Mouse (Mus musculus): ENCODE data around the gene Zbtb38. TPM values are rescaled to one million over a fixed set of nuclear protein-coding genes. Genes with fewer than 3 reads are reported as not detected.

Gene Zbtb38
- polyA plus RNA-seq, 1 experiment from 2014 or later: 8.8 TPM

- WGBS: 88% methylated on average over 12 of the region's 12 CpGs
- H3K4me2 ChIP-seq (ENCODE audit: low read depth, low read length): no peak overlapping the region
- no peak overlapping the region for H3K9ac ChIP-seq (replicated peaks; ENCODE audit: low read length)
- H3K27me3 ChIP-seq (ENCODE audit: control insufficient read depth, insufficient read depth, low read length): no peaks in the 10 kb centered on the region
- H3K36me3 ChIP-seq (replicated peaks; ENCODE audit: control insufficient read depth, insufficient read depth, low read depth, low read length): no peaks in the 10 kb centered on the region
- H3K27ac ChIP-seq (replicated peaks; ENCODE audit: low read depth, low read length): no peak overlapping the region
- no peaks in the 10 kb centered on the region for H3K9me3 ChIP-seq (replicated peaks; ENCODE audit: control insufficient read depth, low read length)
- ATAC-seq (replicated peaks; ENCODE audit: insufficient number of reproducible peaks, low FRiP score, low TSS enrichment, low read depth) (no peak), DNase-seq (ENCODE audit: low spot score) (no peak)
- H3K4me1 ChIP-seq (ENCODE audit: control insufficient read depth, insufficient read depth, low read length): no peaks in the 10 kb centered on the region
- H3K4me3 ChIP-seq (ENCODE audit: low read depth, low read length): no peak overlapping the region
Measured at GRCm38 (mm10) chr9:96712045-96712444, 40.6 kb downstream of the Zbtb38 start.

- H3K4me2 ChIP-seq (ENCODE audit: low read depth, low read length): no peak overlapping the region
- no peak overlapping the region for H3K27ac ChIP-seq (replicated peaks; ENCODE audit: low read depth, low read length)
- no peak for DNase-seq (ENCODE audit: low spot score)
- H3K4me1 ChIP-seq (ENCODE audit: control insufficient read depth, insufficient read depth, low read length): no peaks in the 10 kb centered on the region
- no peaks in the 10 kb centered on the region for H3K36me3 ChIP-seq (replicated peaks; ENCODE audit: control insufficient read depth, insufficient read depth, low read depth, low read length)
- no peak overlapping the region for H3K9ac ChIP-seq (replicated peaks; ENCODE audit: low read length)
- H3K4me3 ChIP-seq (ENCODE audit: low read depth, low read length): no peak overlapping the region
- WGBS: 89% methylated on average over 15 of the region's 15 CpGs
- ATAC-seq (replicated peaks; ENCODE audit: insufficient number of reproducible peaks, low FRiP score, low TSS enrichment, low read depth): no peak
- H3K27me3 ChIP-seq (ENCODE audit: control insufficient read depth, insufficient read depth, low read length): no peaks in the 10 kb centered on the region
- no peaks in the 10 kb centered on the region for H3K9me3 ChIP-seq (replicated peaks; ENCODE audit: control insufficient read depth, low read length)
Measured at GRCm38 (mm10) chr9:96710241-96710946, 42.2 kb downstream of the Zbtb38 start.

GRCm38 (mm10) chr9:96708905-96709304 lies 43.7 kb downstream of the Zbtb38 start:
- Histone ChIP-seq H3K36me3 (replicated peaks; ENCODE audit: control insufficient read depth, insufficient read depth, low read depth, low read length) (no peaks in the 10 kb centered on the region), H3K4me1 (ENCODE audit: control insufficient read depth, insufficient read depth, low read length) (no peaks in the 10 kb centered on the region), H3K9ac (replicated peaks; ENCODE audit: low read length) (no peak overlapping the region), H3K4me3 (ENCODE audit: low read depth, low read length) (no peak overlapping the region), H3K4me2 (ENCODE audit: low read depth, low read length) (no peak overlapping the region), H3K27ac (replicated peaks; ENCODE audit: low read depth, low read length) (no peak overlapping the region), H3K27me3 (ENCODE audit: control insufficient read depth, insufficient read depth, low read length) (no peaks in the 10 kb centered on the region), H3K9me3 (replicated peaks; ENCODE audit: control insufficient read depth, low read length) (no peaks in the 10 kb centered on the region)
- DNase-seq (ENCODE audit: low spot score): no peak
- WGBS: 96% methylated on average over 9 of the region's 9 CpGs
- no peak for ATAC-seq (replicated peaks; ENCODE audit: insufficient number of reproducible peaks, low FRiP score, low TSS enrichment, low read depth)

GRCm38 (mm10) chr9:96707964-96708363 lies 44.7 kb downstream of the Zbtb38 start:
- Histone ChIP-seq H3K27me3 (ENCODE audit: control insufficient read depth, insufficient read depth, low read length) (no peaks in the 10 kb centered on the region), H3K27ac (replicated peaks; ENCODE audit: low read depth, low read length) (no peak overlapping the region), H3K9ac (replicated peaks; ENCODE audit: low read length) (no peak overlapping the region), H3K4me1 (ENCODE audit: control insufficient read depth, insufficient read depth, low read length) (no peaks in the 10 kb centered on the region), H3K4me3 (ENCODE audit: low read depth, low read length) (no peak overlapping the region), H3K4me2 (ENCODE audit: low read depth, low read length) (no peak overlapping the region), H3K36me3 (replicated peaks; ENCODE audit: control insufficient read depth, insufficient read depth, low read depth, low read length) (no peaks in the 10 kb centered on the region), H3K9me3 (replicated peaks; ENCODE audit: control insufficient read depth, low read length) (no peaks in the 10 kb centered on the region)
- DNase-seq (ENCODE audit: low spot score): no peak
- 85% methylated on average over 4 of the region's 4 CpGs for WGBS
- no peak for ATAC-seq (replicated peaks; ENCODE audit: insufficient number of reproducible peaks, low FRiP score, low TSS enrichment, low read depth)

GRCm38 (mm10) chr9:96705576-96706285 lies 46.9 kb downstream of the Zbtb38 start:
- Histone ChIP-seq H3K9ac (replicated peaks; ENCODE audit: low read length) (no peak overlapping the region), H3K27ac (replicated peaks; ENCODE audit: low read depth, low read length) (0 out of 2 replicates have a peak overlapping the region, but pooled peaks have one; percentile 7), H3K4me2 (ENCODE audit: low read depth, low read length) (no peak overlapping the region), H3K9me3 (replicated peaks; ENCODE audit: control insufficient read depth, low read length) (no peaks in the 10 kb centered on the region), H3K27me3 (ENCODE audit: control insufficient read depth, insufficient read depth, low read length) (no peaks in the 10 kb centered on the region), H3K4me1 (ENCODE audit: control insufficient read depth, insufficient read depth, low read length) (no peaks in the 10 kb centered on the region), H3K36me3 (replicated peaks; ENCODE audit: control insufficient read depth, insufficient read depth, low read depth, low read length) (no peaks in the 10 kb centered on the region), H3K4me3 (ENCODE audit: low read depth, low read length) (no peak overlapping the region)
- 33% methylated on average over 11 of the region's 11 CpGs for WGBS
- ATAC-seq (replicated peaks; ENCODE audit: insufficient number of reproducible peaks, low FRiP score, low TSS enrichment, low read depth): 0 out of 2 replicates have a peak, but pooled peaks have one; percentile 44
- DNase-seq (ENCODE audit: low spot score): peak; percentile 74

- ATAC-seq (replicated peaks; ENCODE audit: insufficient number of reproducible peaks, low FRiP score, low TSS enrichment, low read depth): no peak
- no peaks in the 10 kb centered on the region for H3K9me3 ChIP-seq (replicated peaks; ENCODE audit: control insufficient read depth, low read length)
- no peaks in the 10 kb centered on the region for H3K4me1 ChIP-seq (ENCODE audit: control insufficient read depth, insufficient read depth, low read length)
- H3K27me3 ChIP-seq (ENCODE audit: control insufficient read depth, insufficient read depth, low read length): no peaks in the 10 kb centered on the region
- WGBS: 91% methylated on average over 9 of the region's 9 CpGs
- no peak overlapping the region for H3K4me3 ChIP-seq (ENCODE audit: low read depth, low read length)
- no peak overlapping the region for H3K9ac ChIP-seq (replicated peaks; ENCODE audit: low read length)
- H3K27ac ChIP-seq (replicated peaks; ENCODE audit: low read depth, low read length): no peak overlapping the region
- no peak for DNase-seq (ENCODE audit: low spot score)
- H3K4me2 ChIP-seq (ENCODE audit: low read depth, low read length): no peak overlapping the region
- no peaks in the 10 kb centered on the region for H3K36me3 ChIP-seq (replicated peaks; ENCODE audit: control insufficient read depth, insufficient read depth, low read depth, low read length)
Measured at GRCm38 (mm10) chr9:96704935-96705334, 47.7 kb downstream of the Zbtb38 start.

- no peaks in the 10 kb centered on the region for H3K36me3 ChIP-seq (replicated peaks; ENCODE audit: control insufficient read depth, insufficient read depth, low read depth, low read length)
- no peak for ATAC-seq (replicated peaks; ENCODE audit: insufficient number of reproducible peaks, low FRiP score, low TSS enrichment, low read depth)
- DNase-seq (ENCODE audit: low spot score): no peak
- 89% methylated on average over 10 of the region's 10 CpGs for WGBS
- H3K9ac ChIP-seq (replicated peaks; ENCODE audit: low read length): no peak overlapping the region
- H3K4me1 ChIP-seq (ENCODE audit: control insufficient read depth, insufficient read depth, low read length): no peaks in the 10 kb centered on the region
- no peaks in the 10 kb centered on the region for H3K9me3 ChIP-seq (replicated peaks; ENCODE audit: control insufficient read depth, low read length)
- no peak overlapping the region for H3K4me3 ChIP-seq (ENCODE audit: low read depth, low read length)
- no peaks in the 10 kb centered on the region for H3K27me3 ChIP-seq (ENCODE audit: control insufficient read depth, insufficient read depth, low read length)
- no peak overlapping the region for H3K4me2 ChIP-seq (ENCODE audit: low read depth, low read length)
- no peak overlapping the region for H3K27ac ChIP-seq (replicated peaks; ENCODE audit: low read depth, low read length)
Measured at GRCm38 (mm10) chr9:96701891-96702290, 50.7 kb downstream of the Zbtb38 start.
